Mouse (Mus musculus) liver, embryonic 14.5 days (tissue): Measurements from ENCODE around the gene Nmnat2. TPM values are rescaled to one million over a fixed set of nuclear protein-coding genes. Genes with fewer than 3 reads are reported as not detected.

Source experiments
- ATAC-seq: fragments of 200-750 bp; cut with Nextera tagmentation; 2 replicates; pipeline ENCODE4 v1.8.0; 2017; ENCODE audit warnings: moderate number of reproducible peaks, mild to moderate bottlenecking, moderate library complexity; ENCODE audit not compliant: insufficient read depth
- DNase-seq, 3 experiments: peaks; one replicate each; pipeline ENCODE4 v3.0.0-alpha.2; 2012 to 2013; ENCODE audit warnings: low read depth in 3 of 3, low spot score in 3 of 3
- H3K27ac ChIP-seq: fragments of 300-500 bp; sonication (generic); 2 replicates; pipeline ENCODE4 v1.5.1; 2014; ENCODE audit warnings: moderate library complexity, mild to moderate bottlenecking, control low read depth, inconsistent platforms
- H3K27me3 ChIP-seq: fragments of 300-500 bp; sonication (generic); 2 replicates; pipeline ENCODE4 v1.6.1; 2014; ENCODE audit warnings: mild to moderate bottlenecking, low read length, moderate library complexity; ENCODE audit not compliant: control insufficient read depth, insufficient read depth
- H3K36me3 ChIP-seq: fragments of 300-500 bp; sonication (generic); replicated peaks from 2 replicates; pipeline ENCODE4 v1.6.1; 2014; ENCODE audit warnings: low read depth; ENCODE audit not compliant: control insufficient read depth, insufficient read depth
- H3K4me1 ChIP-seq, 2 experiments: fragments of 200-500 bp in 1 of 2; fragments of 300-500 bp in 1 of 2; sonication (generic) in 1 of 2; replicated peaks; 2 replicates each; pipeline ENCODE4 v1.6.1; 2012 to 2014; ENCODE audit warnings: antibody characterized with exemption in 1 of 2, inconsistent platforms in 1 of 2, low read length in 1 of 2; ENCODE audit not compliant: control insufficient read depth in 2 of 2, insufficient read depth in 2 of 2
- H3K4me2 ChIP-seq: fragments of 300-500 bp; sonication (generic); 2 replicates; pipeline ENCODE4 v1.6.1; 2014; ENCODE audit warnings: low read depth, mild to moderate bottlenecking, control low read depth, moderate library complexity
- H3K4me3 ChIP-seq, 2 experiments: fragments of 200-500 bp in 1 of 2; fragments of 300-500 bp in 1 of 2; sonication (generic) in 1 of 2; 2 replicates each; pipeline ENCODE4 v1.5.1; 2012 to 2014; ENCODE audit warnings: low read depth in 2 of 2, low read length in 2 of 2, mild to moderate bottlenecking in 2 of 2, control low read depth in 1 of 2, inconsistent platforms in 1 of 2, moderate library complexity in 1 of 2; ENCODE audit not compliant: insufficient read depth in 1 of 2
- H3K9ac ChIP-seq: fragments of 300-500 bp; sonication (generic); replicated peaks from 2 replicates; pipeline ENCODE4 v1.6.1; 2014; ENCODE audit warnings: mild to moderate bottlenecking, control low read depth, moderate library complexity
- H3K9me3 ChIP-seq: fragments of 300-500 bp; sonication (generic); 2 replicates; pipeline ENCODE4 v1.6.1; 2016; ENCODE audit warnings: low read length, mixed read lengths; ENCODE audit not compliant: control insufficient read depth
- CTCF ChIP-seq: IDR thresholded peaks from 2 replicates; pipeline ENCODE4 v1.5.1; 2016; ENCODE audit warnings: antibody characterized with exemption, low read depth, control low read depth
- EP300 ChIP-seq: IDR thresholded peaks from 2 replicates; pipeline ENCODE4 v1.6.1; 2016; ENCODE audit warnings: antibody characterized with exemption, low read depth
- WGBS: fragments of 180-500 bp; shearing (Covaris S2); extraction: QIAGEN DNeasy Blood & Tissue Kit; methylation state at CpG from one replicate; pipeline ENCODE4 v1.1.7; 2014; ENCODE audit not compliant: insufficient replicate concordance; 5-methylcytosine and 5-hydroxymethylcytosine counted together
- polyA plus RNA-seq, 2 experiments: library from polyadenylated mRNA; depleted of rRNA in 1 of 2; stranded (reverse) in 1 of 2; unstranded in 1 of 2; fragments of >200 nt; fragmentation: Nextera tagmentation in 1 of 2; extraction: Ambion mirVana in 1 of 2; gene quantifications; 2 replicates each; pipeline versions ENCODE4 v1.2.1 to v1.2.3; 2012 to 2014

The Nmnat2 gene
- polyA plus RNA-seq, 2 experiments, result 0.02 to 0.09 TPM

DNA sequence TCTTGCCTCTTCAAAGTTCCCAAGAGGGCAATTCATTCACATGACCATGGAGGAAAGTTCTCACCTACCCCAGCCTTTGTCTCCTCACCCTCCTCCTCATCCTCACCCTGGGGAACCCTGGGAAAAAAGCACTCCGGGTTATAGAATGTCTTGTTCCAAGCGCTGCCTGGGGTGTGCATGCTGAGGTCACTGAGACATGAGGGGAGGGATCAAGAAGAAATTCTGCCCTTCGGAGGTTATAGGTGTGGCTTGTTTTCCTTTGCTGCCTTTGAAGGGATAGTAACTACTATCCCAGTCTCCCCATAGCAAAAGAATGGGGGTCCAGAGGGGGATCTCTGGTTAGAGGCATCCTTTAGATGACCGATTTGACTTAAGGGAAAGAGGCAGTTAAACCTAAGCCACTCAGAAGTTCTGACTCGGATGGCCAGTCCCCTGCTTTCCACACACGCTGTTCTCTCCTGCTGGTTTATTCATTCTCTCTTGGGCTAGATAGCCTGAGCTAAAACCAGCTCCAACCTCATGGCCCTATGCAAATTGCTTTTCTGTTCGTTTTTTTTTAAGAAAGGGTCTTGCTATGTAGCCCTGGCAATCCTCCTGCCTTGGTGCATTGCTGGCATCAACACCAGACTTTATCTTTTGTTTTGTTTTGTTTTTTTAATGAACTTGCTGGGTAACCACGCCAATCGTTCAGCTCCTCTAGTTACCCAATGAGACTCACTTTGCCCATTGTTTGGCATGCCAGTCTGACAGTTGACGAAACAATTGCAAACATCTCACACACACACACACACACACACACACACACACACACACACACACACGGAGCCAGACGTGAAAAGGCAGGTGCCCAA, 139.7 kb downstream of the Nmnat2 start:
- H3K4me1 ChIP-seq, result no peaks in the 10 kb centered on the region
- TF ChIP-seq CTCF (no peak), EP300 (no peak)
- DNase-seq, result no peak
- no peak overlapping the region for H3K27ac ChIP-seq
- no peaks in the 10 kb centered on the region for H3K36me3 ChIP-seq
- no peak overlapping the region for H3K9ac ChIP-seq
- no peak for ATAC-seq
- WGBS, result 36% methylated on average over 12 of the region's 12 CpGs
- no peak overlapping the region for H3K4me3 ChIP-seq
- H3K4me2 ChIP-seq, result no peak overlapping the region
- no peaks in the 10 kb centered on the region for H3K9me3 ChIP-seq
- no peaks in the 10 kb centered on the region; the same call in 1 of the 2 replicates for H3K27me3 ChIP-seq

DNA sequence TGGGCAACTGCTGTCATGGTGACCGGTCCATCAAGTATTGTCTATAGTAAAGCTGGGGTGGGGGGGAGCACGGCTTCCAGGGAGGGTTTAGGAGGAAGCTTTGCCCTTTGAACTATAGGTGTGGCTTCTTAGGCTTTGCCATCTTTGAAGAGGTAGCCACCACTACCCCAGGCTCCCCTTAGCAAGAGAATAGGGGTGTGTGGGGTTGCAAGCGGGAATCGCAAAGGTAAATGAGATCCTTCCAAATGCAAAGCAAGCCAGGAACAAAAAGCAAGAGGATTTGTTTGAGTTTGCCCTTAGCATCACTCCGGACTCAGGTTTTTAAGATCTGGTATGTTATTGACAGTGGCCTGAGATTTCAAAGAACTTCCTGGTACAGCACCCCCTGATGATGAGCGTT, 140.5 kb downstream of the Nmnat2 start:
- Histone ChIP-seq H3K36me3 (no peaks in the 10 kb centered on the region), H3K4me1 (no peaks in the 10 kb centered on the region), H3K4me2 (no peak overlapping the region), H3K4me3 (no peak overlapping the region), H3K27me3 (no peaks in the 10 kb centered on the region; the same call in 1 of the 2 replicates), H3K9ac (no peak overlapping the region), H3K27ac (no peak overlapping the region), H3K9me3 (no peaks in the 10 kb centered on the region)
- TF ChIP-seq CTCF, result no peak
- no peak for TF ChIP-seq EP300
- DNase-seq (no peak), ATAC-seq (no peak)
- WGBS, result 47% methylated on average over 6 of the region's 6 CpGs

DNA sequence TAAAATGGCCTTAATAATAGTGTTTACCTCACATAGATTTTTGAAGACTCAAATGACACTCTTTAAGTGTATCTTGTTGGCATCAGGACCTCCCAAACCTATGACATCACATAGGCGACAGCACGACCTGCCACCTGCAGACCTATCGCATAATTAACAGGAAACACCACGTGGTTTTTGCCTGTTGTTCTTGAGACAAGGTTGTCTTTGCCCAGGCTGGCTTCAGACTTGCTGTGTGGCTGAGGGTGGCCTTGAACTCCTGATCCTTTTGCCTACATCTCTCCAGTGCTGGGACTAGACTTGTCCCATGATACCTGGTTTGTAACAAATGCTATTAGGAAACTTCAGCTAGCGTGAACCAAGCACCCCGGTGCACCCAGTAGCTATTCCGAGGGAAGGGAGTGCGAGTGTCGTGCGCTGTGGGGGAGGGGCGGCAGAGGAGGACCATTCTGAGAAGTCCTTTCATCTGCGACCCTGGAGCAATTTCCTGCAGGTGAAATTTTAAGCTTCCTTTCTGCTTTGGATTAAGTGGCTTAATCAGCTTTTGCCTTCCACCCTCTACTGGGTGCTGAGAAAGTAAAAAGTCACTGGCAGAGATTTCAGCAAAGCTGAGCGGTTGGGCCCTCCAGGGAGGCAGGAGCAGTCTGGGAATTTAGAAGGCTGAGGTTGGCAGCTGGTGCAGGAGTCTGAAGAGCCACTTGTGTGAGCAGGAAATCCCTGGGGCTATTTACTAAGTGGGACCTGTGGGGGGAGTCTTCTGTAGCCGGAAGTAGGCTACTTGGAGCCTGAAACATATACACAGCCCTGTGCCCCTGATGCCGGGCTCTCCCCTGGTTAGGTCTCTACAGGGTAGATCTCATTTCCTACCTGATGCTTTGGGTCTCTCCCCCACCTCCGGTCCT, 141.3 kb downstream of the Nmnat2 start:
- TF ChIP-seq EP300, result no peak
- TF ChIP-seq CTCF, result no peak
- no peaks in the 10 kb centered on the region; the same call in 1 of the 2 replicates for H3K27me3 ChIP-seq
- H3K9me3 ChIP-seq, result no peaks in the 10 kb centered on the region
- DNase-seq (no peak), ATAC-seq (no peak)
- H3K36me3 ChIP-seq, result no peaks in the 10 kb centered on the region
- no peak overlapping the region for H3K9ac ChIP-seq
- WGBS, result 17% methylated on average over 16 of the region's 16 CpGs
- H3K27ac ChIP-seq, result no peak overlapping the region
- 0 out of 4 replicates have a peak, but pooled peaks cover 0 to 2% of the 10 kb centered on the region in 2 experiments for H3K4me1 ChIP-seq
- H3K4me2 ChIP-seq, result no peak overlapping the region
- no peak overlapping the region for H3K4me3 ChIP-seq

DNA sequence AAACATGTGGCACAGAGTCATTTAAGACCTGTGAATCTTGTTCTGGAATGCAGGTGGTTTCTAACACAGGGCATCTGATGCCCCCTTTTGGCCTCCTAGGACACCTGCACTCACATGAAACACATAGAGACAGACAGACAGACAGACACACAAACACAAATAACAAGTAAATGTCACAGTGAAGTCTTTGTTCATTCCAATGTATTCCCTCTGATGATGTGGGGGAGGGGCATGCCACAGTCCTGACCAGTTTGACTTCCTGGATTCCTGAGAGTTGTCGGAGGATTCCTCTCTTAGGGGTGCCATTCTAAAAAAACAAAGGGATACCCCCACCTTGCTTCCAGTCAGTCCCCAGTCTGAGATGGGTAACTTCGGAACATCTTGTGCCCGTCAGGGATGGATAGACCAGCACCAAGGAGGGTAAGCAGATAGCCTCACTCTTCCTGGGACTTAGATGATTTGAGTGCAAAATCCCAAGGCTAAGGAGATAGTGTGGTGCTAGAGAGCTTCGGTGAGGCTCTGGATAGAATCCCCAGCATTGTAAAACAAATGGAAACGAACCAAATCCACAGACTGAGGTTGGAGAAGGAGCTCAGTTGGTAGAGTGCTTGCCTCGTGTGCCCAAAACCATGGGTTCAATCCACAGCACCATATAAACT, 142.4 kb downstream of the Nmnat2 start:
- Histone ChIP-seq H3K27me3 (no peaks in the 10 kb centered on the region; the same call in 1 of the 2 replicates), H3K4me3 (no peak overlapping the region), H3K4me2 (no peak overlapping the region), H3K9me3 (no peaks in the 10 kb centered on the region), H3K36me3 (no peaks in the 10 kb centered on the region), H3K9ac (no peak overlapping the region), H3K27ac (no peak overlapping the region), H3K4me1 (0 out of 4 replicates have a peak, but pooled peaks cover 0 to 2% of the 10 kb centered on the region in 2 experiments)
- WGBS, result 51% methylated on average over 6 of the region's 6 CpGs
- no peak for TF ChIP-seq EP300
- no peak for TF ChIP-seq CTCF
- DNase-seq, result no peak
- no peak for ATAC-seq
